Mouse (Mus musculus): ENCODE results near the gene Loxl1. TPM values are rescaled to one million over a fixed set of nuclear protein-coding genes. Genes with fewer than 3 reads are reported as not detected.
"Not testable (repeated sequence)": the region's sequence is repeated elsewhere in the genome, so short reads cannot be mapped to it uniquely, and the experiment has no call there.

The Loxl1 gene
- polyA plus RNA-seq, 1 experiment: 15.6 TPM

DNA sequence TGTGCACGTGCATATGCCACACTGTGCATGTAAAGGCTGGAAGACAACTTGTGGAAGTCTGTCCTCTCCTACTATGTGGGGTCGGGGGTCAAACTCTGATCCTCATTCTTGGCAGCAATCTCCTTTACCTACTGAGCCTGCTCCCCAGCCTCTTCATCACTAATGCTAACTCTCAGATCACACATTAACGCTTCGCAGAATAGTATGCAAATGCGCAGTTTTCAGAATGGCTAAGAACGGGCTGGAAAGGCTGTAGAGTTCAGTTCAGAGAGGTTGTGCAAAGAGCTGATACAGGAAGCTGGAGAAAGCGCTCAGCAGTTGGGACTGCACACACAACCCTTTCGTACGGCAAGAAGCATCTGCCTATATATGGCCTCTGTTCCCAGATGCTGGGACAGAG lies 40.1 kb downstream of the Loxl1 start:
- Histone ChIP-seq H3K4me1 (ENCODE audit: control insufficient read depth, insufficient read depth, insufficient read length, low read length) (peaks cover 6% of the 10 kb centered on the region; the same call in 1 of the 2 replicates), H3K4me3 (ENCODE audit: low read depth, low read length) (no peak overlapping the region), H3K27ac (ENCODE audit: insufficient read depth, low read depth, low read length) (no peak overlapping the region), H3K36me3 (ENCODE audit: control insufficient read depth, insufficient read depth, low read length) (no peaks in the 10 kb centered on the region), H3K27me3 (ENCODE audit: control insufficient read depth, insufficient read depth, low read length) (no peaks in the 10 kb centered on the region)
- WGBS: 74% methylated on average over 9 of the region's 9 CpGs
- TF ChIP-seq POLR2A (IDR thresholded peaks at IDR 0.05; ENCODE audit: low read depth, low read length): no peak
- no peak for TF ChIP-seq CTCF (IDR thresholded peaks at IDR 0.05; ENCODE audit: extremely low read depth, insufficient read length, insufficient replicate concordance, low read depth, low read length)

DNA sequence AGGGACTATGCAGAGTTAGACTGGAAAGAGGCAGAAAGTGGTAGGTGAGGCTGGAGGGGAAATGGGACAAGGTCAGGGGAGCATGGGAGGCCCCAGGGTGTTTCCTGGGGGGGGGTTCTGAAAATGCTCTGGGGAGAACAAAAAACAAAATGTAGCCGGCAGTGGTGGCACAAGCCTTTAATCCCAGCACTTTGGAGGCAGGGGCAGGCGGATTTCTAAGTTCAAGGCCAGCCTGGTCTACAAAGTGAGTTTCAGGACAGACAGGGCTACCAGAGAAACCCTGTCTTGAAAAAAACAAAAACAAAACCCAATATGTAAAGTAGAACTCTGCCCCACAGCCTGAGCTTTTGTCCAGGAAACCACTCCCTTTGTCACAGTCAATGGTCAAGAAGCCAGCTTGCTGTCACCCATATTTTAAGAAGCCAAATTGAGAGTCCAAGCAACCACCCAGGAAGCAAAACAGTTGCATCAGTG lies 40.9 kb downstream of the Loxl1 start:
- WGBS: 87% methylated on average over 2 of the region's 2 CpGs
- TF ChIP-seq POLR2A (IDR thresholded peaks at IDR 0.05; ENCODE audit: low read depth, low read length) (no peak), CTCF (IDR thresholded peaks at IDR 0.05; ENCODE audit: extremely low read depth, insufficient read length, insufficient replicate concordance, low read depth, low read length) (no peak)
- H3K27ac ChIP-seq (ENCODE audit: insufficient read depth, low read depth, low read length): no peak overlapping the region
- H3K4me3 ChIP-seq (ENCODE audit: low read depth, low read length): no peak overlapping the region
- no peaks in the 10 kb centered on the region for H3K27me3 ChIP-seq (ENCODE audit: control insufficient read depth, insufficient read depth, low read length)
- H3K36me3 ChIP-seq (ENCODE audit: control insufficient read depth, insufficient read depth, low read length): no peaks in the 10 kb centered on the region
- peaks cover 6% of the 10 kb centered on the region; the same call in 1 of the 2 replicates for H3K4me1 ChIP-seq (ENCODE audit: control insufficient read depth, insufficient read depth, insufficient read length, low read length)

DNA sequence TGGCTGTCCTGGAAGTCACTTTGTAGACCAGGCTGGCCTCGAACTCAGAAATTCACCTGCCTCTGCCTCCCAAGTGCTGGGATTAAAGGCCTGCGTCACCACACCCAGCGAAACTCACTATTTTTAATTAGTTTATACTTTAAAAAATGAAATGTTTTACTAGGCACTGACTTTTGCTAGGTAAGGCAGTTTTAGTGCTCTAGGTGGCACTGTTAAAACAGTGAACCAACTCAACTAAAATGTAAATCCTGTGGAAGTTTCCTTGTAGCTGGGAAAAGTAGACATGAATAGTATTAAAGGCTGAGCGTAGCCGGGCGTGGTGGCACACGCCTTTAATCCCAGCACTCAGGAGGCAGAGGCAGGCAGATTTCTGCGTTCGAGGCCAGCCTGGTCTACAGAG lies 41.4 kb downstream of the Loxl1 start:
- not testable (repeated sequence) for H3K27ac ChIP-seq (ENCODE audit: insufficient read depth, low read depth, low read length); H3K27me3 ChIP-seq (ENCODE audit: control insufficient read depth, insufficient read depth, low read length); H3K36me3 ChIP-seq (ENCODE audit: control insufficient read depth, insufficient read depth, low read length); H3K4me1 ChIP-seq (ENCODE audit: control insufficient read depth, insufficient read depth, insufficient read length, low read length); H3K4me3 ChIP-seq (ENCODE audit: low read depth, low read length)
- WGBS: 86% methylated on average over 9 of the region's 9 CpGs

DNA sequence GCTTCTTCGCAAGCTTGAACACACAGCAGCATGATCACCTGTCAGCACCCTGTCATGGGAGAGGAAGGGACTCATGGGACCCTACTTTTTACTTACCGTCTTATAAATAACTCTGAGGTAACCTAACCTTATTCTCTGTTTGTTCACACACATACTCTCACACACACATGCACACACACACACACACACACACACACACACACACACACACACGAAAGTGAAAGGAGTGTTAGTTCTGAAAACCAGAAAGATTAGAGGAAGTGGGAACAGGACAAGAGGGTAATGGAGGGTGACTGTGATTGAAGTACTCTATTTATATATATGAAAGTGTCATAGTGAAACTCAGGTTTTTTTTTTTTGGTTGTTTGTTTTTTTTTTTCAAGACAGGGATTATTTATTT lies 41.9 kb downstream of the Loxl1 start:
- H3K4me1 ChIP-seq (ENCODE audit: control insufficient read depth, insufficient read depth, insufficient read length, low read length): peaks cover 6% of the 10 kb centered on the region; the same call in 1 of the 2 replicates
- H3K27me3 ChIP-seq (ENCODE audit: control insufficient read depth, insufficient read depth, low read length): no peaks in the 10 kb centered on the region
- WGBS: 64% methylated on average over 3 of the region's 3 CpGs
- H3K4me3 ChIP-seq (ENCODE audit: low read depth, low read length): no peak overlapping the region
- TF ChIP-seq CTCF (IDR thresholded peaks at IDR 0.05; ENCODE audit: extremely low read depth, insufficient read length, insufficient replicate concordance, low read depth, low read length) (no peak), POLR2A (IDR thresholded peaks at IDR 0.05; ENCODE audit: low read depth, low read length) (no peak)
- H3K36me3 ChIP-seq (ENCODE audit: control insufficient read depth, insufficient read depth, low read length): no peaks in the 10 kb centered on the region
- no peak overlapping the region for H3K27ac ChIP-seq (ENCODE audit: insufficient read depth, low read depth, low read length)

DNA sequence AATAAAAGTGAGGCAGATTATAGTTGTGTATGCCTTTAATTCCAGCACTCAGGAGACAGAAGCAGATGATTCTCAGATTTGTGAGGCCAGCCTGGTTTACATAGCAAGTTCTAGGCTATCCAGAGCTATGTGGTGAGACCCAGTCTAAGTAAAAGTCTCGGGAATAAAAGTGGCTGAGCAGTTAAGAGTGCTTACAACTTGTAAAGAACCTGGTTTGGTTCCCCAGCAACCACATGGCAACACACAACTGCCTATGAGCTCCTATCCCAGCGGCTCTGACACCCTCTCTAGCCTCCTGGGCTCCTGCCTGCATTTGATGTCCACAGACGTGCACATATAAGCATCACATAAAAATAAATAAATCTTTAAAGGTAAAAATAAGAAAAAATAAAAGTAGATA lies 42.9 kb downstream of the Loxl1 start:
- TF ChIP-seq CTCF (IDR thresholded peaks at IDR 0.05; ENCODE audit: extremely low read depth, insufficient read length, insufficient replicate concordance, low read depth, low read length) (no peak), POLR2A (IDR thresholded peaks at IDR 0.05; ENCODE audit: low read depth, low read length) (no peak)
- Histone ChIP-seq H3K27ac (ENCODE audit: insufficient read depth, low read depth, low read length) (no peak overlapping the region), H3K4me3 (ENCODE audit: low read depth, low read length) (no peak overlapping the region), H3K36me3 (ENCODE audit: control insufficient read depth, insufficient read depth, low read length) (no peaks in the 10 kb centered on the region), H3K27me3 (ENCODE audit: control insufficient read depth, insufficient read depth, low read length) (no peaks in the 10 kb centered on the region), H3K4me1 (ENCODE audit: control insufficient read depth, insufficient read depth, insufficient read length, low read length) (no peaks in the 10 kb centered on the region)
- 49% methylated on average over 3 of the region's 3 CpGs for WGBS

DNA sequence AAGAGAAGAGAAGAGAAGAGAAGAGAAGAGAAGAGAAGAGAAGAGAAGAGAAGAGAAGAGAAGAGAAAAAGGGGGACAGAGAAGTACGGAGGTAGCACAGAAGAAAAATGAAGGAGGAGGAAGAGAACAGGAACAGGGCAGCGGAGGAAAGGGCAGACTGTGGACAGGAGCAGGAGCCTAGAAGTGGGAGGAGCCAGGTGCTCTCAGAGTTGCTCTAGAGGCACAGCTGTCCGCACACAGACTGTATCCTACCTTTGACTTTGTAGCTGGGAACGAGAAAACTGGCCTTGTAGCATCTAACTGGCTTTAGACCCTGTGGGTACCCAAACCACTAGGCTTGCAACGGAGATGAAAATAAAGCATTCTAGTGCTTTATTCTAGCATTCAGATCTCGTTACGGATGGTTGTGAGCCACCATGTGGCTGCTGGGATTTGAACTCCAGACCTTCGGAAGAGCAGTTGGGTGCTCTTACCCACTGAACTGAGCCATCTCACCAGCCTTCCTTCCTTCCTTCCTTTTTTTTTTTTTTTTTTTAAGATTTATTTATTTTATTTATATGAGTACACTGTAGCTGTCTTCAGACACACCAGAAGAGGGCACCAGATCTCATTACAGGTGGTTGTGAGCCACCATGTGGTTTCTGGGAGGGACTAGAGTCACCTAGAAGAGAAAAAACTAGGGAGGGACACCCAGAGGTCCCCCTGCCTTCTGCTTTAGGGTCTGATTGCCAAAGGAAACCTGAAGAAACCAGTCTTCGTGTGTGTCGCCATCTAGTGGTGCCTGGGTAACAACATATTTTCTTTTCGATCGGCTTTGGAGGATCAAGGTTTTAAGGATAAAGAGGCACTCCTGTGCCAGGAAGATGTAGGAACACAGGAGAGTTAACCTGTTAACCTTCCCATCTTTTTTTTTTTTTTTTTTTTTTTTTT lies 44.3 kb downstream of the Loxl1 start:
- WGBS: 41% methylated on average over 12 of the region's 12 CpGs
- Histone ChIP-seq H3K4me1 (ENCODE audit: control insufficient read depth, insufficient read depth, insufficient read length, low read length) (no peaks in the 10 kb centered on the region), H3K4me3 (ENCODE audit: low read depth, low read length) (no peak overlapping the region), H3K27ac (ENCODE audit: insufficient read depth, low read depth, low read length) (no peak overlapping the region), H3K27me3 (ENCODE audit: control insufficient read depth, insufficient read depth, low read length) (no peaks in the 10 kb centered on the region), H3K36me3 (ENCODE audit: control insufficient read depth, insufficient read depth, low read length) (no peaks in the 10 kb centered on the region)
- TF ChIP-seq POLR2A (IDR thresholded peaks at IDR 0.05; ENCODE audit: low read depth, low read length): no peak
- TF ChIP-seq CTCF (IDR thresholded peaks at IDR 0.05; ENCODE audit: extremely low read depth, insufficient read length, insufficient replicate concordance, low read depth, low read length): peak; percentile 61; the same call in 1 of the 2 replicates

DNA sequence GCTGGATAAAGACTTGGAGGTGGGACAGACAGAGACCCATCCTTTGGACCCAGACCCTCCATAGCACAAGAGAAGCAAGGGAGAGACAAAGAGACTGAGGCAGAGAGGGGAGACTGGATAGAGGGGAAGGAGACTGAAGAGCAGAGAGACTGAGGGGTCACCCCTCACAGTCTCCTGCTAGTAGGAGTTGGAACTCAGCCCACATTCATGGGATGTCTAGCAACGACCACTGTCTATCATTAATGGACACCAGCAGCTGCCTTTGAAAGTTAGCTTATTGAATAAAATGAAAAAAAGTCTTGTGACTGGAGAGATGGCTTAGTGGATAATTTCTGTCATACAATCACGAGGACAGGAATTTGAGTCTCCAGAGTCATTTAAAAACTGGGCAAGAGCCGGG lies 45.9 kb downstream of the Loxl1 start:
- Histone ChIP-seq H3K4me1 (ENCODE audit: control insufficient read depth, insufficient read depth, insufficient read length, low read length) (no peaks in the 10 kb centered on the region), H3K4me3 (ENCODE audit: low read depth, low read length) (no peak overlapping the region), H3K36me3 (ENCODE audit: control insufficient read depth, insufficient read depth, low read length) (peaks cover 5% of the 10 kb centered on the region; the same call in 1 of the 2 replicates), H3K27me3 (ENCODE audit: control insufficient read depth, insufficient read depth, low read length) (no peaks in the 10 kb centered on the region), H3K27ac (ENCODE audit: insufficient read depth, low read depth, low read length) (peak overlapping the region; percentile 2; the same call in 1 of the 2 replicates)
- TF ChIP-seq POLR2A (IDR thresholded peaks at IDR 0.05; ENCODE audit: low read depth, low read length) (no peak), CTCF (IDR thresholded peaks at IDR 0.05; ENCODE audit: extremely low read depth, insufficient read length, insufficient replicate concordance, low read depth, low read length) (no peak)
- WGBS: 59% methylated on average over 3 of the region's 3 CpGs

Data from small intestine, adult 2 months (tissue).